In genomic region chr7:19746426-19747201, GRCm38 (mm10) we compare ENCODE assay signal across 10 mouse cellular contexts. TPM values are rescaled to one million over a fixed set of nuclear protein-coding genes. Genes with fewer than 3 reads are reported as not detected.
DNase-seq lines count a peak whose midpoint lies in the region; ATAC-seq and TF ChIP-seq lines count a peak whose summit lies in the region.
"Had no signal": no experiment of that assay in that cellular context is flagged by ENCODE, and none has a peak within 500 bp of the region (broad histone marks: within the 10 kb centered on the region; RNA-seq: fewer than 3 reads in every experiment).

No protein-coding gene starts in this region.

- peaks cover 49% of the 10 kb centered on the region for H3K4me1 ChIP-seq in heart, postnatal 0 days (ENCODE audit: control insufficient read depth, insufficient read depth)
- peaks cover 50% of the 10 kb centered on the region for H3K4me1 ChIP-seq in liver, postnatal 0 days (ENCODE audit: insufficient read depth)

- 0 out of 2 replicates have a peak, but pooled peaks cover 5% of the 10 kb centered on the region for H3K36me3 ChIP-seq in heart, postnatal 0 days (replicated peaks; ENCODE audit: control insufficient read depth, insufficient read depth, low read length)
- peaks cover 3% of the 10 kb centered on the region for H3K36me3 ChIP-seq in liver, postnatal 0 days (replicated peaks; ENCODE audit: insufficient read depth, low read length)

- TF ChIP-seq CTCF in heart, postnatal 0 days (IDR thresholded peaks at IDR 0.05; ENCODE audit: low read depth): no peak
- TF ChIP-seq CTCF in liver, postnatal 0 days (IDR thresholded peaks at IDR 0.05; ENCODE audit: low read depth): no peak

- no peaks in the 10 kb centered on the region for H3K9me3 ChIP-seq in heart, postnatal 0 days (replicated peaks; ENCODE audit: control insufficient read depth, low read length)
- no peaks in the 10 kb centered on the region for H3K9me3 ChIP-seq in liver, postnatal 0 days (ENCODE audit: low read length)

- 28% methylated on average over 6 of the region's 6 CpGs for WGBS in heart, postnatal 0 days
- WGBS in liver, postnatal 0 days (ENCODE audit: insufficient replicate concordance): 46% methylated on average over 6 of the region's 6 CpGs

- peak; percentile 61 for DNase-seq in adrenal gland, adult 2 months
- no peak for DNase-seq in adrenal gland, postnatal 14 days
- DNase-seq in 3T3-L1 (ENCODE audit: low read depth, low spot score): peak; percentile 61
- DNase-seq in heart, postnatal 0 days (ENCODE audit: low spot score): no peak
- peak; percentile 34 for DNase-seq in liver, postnatal 0 days
- DNase-seq in thymus, postnatal 36 days: no peak
- DNase-seq in layer of hippocampus, adult 8-10 months (ENCODE audit: low spot score in 2 of 2): no peak

- H3K4me3 ChIP-seq in heart, postnatal 0 days (ENCODE audit: low read depth, low read length): no peak overlapping the region
- peak overlapping the region; percentile 61; the same call in 1 of the 2 replicates for H3K4me3 ChIP-seq in liver, postnatal 0 days (ENCODE audit: low read depth, low read length)

- H3K27me3 ChIP-seq in heart, postnatal 0 days (ENCODE audit: control insufficient read depth, insufficient read depth, low read length): no peaks in the 10 kb centered on the region
- H3K27me3 ChIP-seq in liver, postnatal 0 days (ENCODE audit: insufficient read depth, low read length): no peaks in the 10 kb centered on the region

- peak overlapping the region; percentile 99 for H3K4me2 ChIP-seq in heart, postnatal 0 days (ENCODE audit: low read depth, low read length)
- peak overlapping the region; percentile 90 for H3K4me2 ChIP-seq in liver, postnatal 0 days (ENCODE audit: low read depth, low read length)

- ATAC-seq in heart, postnatal 0 days (ENCODE audit: insufficient read depth, low read depth): no peak
- ATAC-seq in liver, postnatal 0 days: no peak
- ATAC-seq in cerebellum, adult (ENCODE audit: insufficient number of reproducible peaks, low FRiP score, low TSS enrichment): no peak

- no peak for TF ChIP-seq EP300 in heart, postnatal 0 days (IDR thresholded peaks at IDR 0.05; ENCODE audit: low read depth)
- no peak for TF ChIP-seq EP300 in liver, postnatal 0 days (IDR thresholded peaks at IDR 0.05; ENCODE audit: low read depth)

- no peak overlapping the region for H3K9ac ChIP-seq in heart, postnatal 0 days (replicated peaks; ENCODE audit: low read depth, low read length)
- no peak overlapping the region for H3K9ac ChIP-seq in liver, postnatal 0 days (replicated peaks)

- peak overlapping the region; percentile 91; the same call in 1 of the 2 replicates for H3K27ac ChIP-seq in heart, postnatal 0 days (ENCODE audit: low read depth)
- peak overlapping the region; percentile 72; the same call in 1 of the 2 replicates for H3K27ac ChIP-seq in liver, postnatal 0 days (ENCODE audit: low read depth)
- H3K27ac ChIP-seq: macrophage had no signal

RNA-seq across cellular contexts. Expression of gene Nectin2, which starts 3.7 kb away (rescaled TPM):
- 10 to 100 TPM; 76.9 to 98.1 TPM for total RNA-seq in adrenal gland, adult 2 months (2021)
- 138 and 165 TPM in 2 replicates for polyA plus RNA-seq in adrenal gland, adult 2 months (2012; rRNA removed)
- total RNA-seq in adrenal gland, postnatal 14 days (2021): 90.1 and 94.7 TPM in 2 replicates
- 76.5 and 81.3 TPM in 2 replicates for total RNA-seq in heart, postnatal 0 days (2014; rRNA removed; ENCODE audit: low replicate concordance)
- polyA plus RNA-seq in heart, postnatal 0 days (2015; fragmentation: Nextera tagmentation; extraction: Ambion mirVana): 43.6 and 44.8 TPM in 2 replicates
- 51.0 and 51.3 TPM in 2 replicates for polyA plus RNA-seq in liver, postnatal 0 days (2015; fragmentation: Nextera tagmentation; extraction: Ambion mirVana)
- 1 to 10 TPM; 5.7 to 8.2 (median 7.0) TPM for total RNA-seq in layer of hippocampus, adult 8-10 months (2022)

RNA-seq across cellular contexts. Expression of gene Bcam, which starts 24.2 kb away (rescaled TPM):
- total RNA-seq in adrenal gland, adult 2 months (2021): 10 to 100 TPM; 35.9 to 61.1 TPM
- polyA plus RNA-seq in adrenal gland, adult 2 months (2012; rRNA removed): 103 and 108 TPM in 2 replicates
- 59.8 and 70.8 TPM in 2 replicates for total RNA-seq in adrenal gland, postnatal 14 days (2021)
- 697 and 786 TPM in 2 replicates for total RNA-seq in heart, postnatal 0 days (2014; rRNA removed; ENCODE audit: low replicate concordance)
- polyA plus RNA-seq in heart, postnatal 0 days (2015; fragmentation: Nextera tagmentation; extraction: Ambion mirVana): 293 and 303 TPM in 2 replicates
- polyA plus RNA-seq in liver, postnatal 0 days (2015; fragmentation: Nextera tagmentation; extraction: Ambion mirVana): 8.8 and 9.3 TPM in 2 replicates
- total RNA-seq in layer of hippocampus, adult 8-10 months (2022): 10 to 100 TPM; 11.0 to 15.2 (median 13.2) TPM

RNA-seq across cellular contexts. Expression of gene Tomm40, which starts 31.4 kb away (rescaled TPM):
- total RNA-seq in adrenal gland, adult 2 months (2021): 100 to 1,000 TPM; 115 to 143 TPM
- 164 and 165 TPM in 2 replicates for polyA plus RNA-seq in adrenal gland, adult 2 months (2012; rRNA removed)
- 136 and 145 TPM in 2 replicates for total RNA-seq in adrenal gland, postnatal 14 days (2021)
- 170 and 172 TPM in 2 replicates for total RNA-seq in heart, postnatal 0 days (2014; rRNA removed; ENCODE audit: low replicate concordance)
- 164 and 166 TPM in 2 replicates for polyA plus RNA-seq in heart, postnatal 0 days (2015; fragmentation: Nextera tagmentation; extraction: Ambion mirVana)
- 81.5 and 83.6 TPM in 2 replicates for polyA plus RNA-seq in liver, postnatal 0 days (2015; fragmentation: Nextera tagmentation; extraction: Ambion mirVana)
- total RNA-seq in layer of hippocampus, adult 8-10 months (2022): 100 to 1,000 TPM; 104 to 112 (median 109) TPM

RNA-seq across cellular contexts. Expression of gene Apoe, which starts 47.6 kb away (rescaled TPM):
- 1,000 to 10,000 TPM; 1,105 to 1,118 TPM for total RNA-seq in adrenal gland, adult 2 months (2021)
- polyA plus RNA-seq in adrenal gland, adult 2 months (2012; rRNA removed): 1,670 and 1,938 TPM in 2 replicates
- 972 and 3,675 TPM in 2 replicates for total RNA-seq in adrenal gland, postnatal 14 days (2021)
- total RNA-seq in heart, postnatal 0 days (2014; rRNA removed; ENCODE audit: low replicate concordance): 369 and 373 TPM in 2 replicates
- polyA plus RNA-seq in heart, postnatal 0 days (2015; fragmentation: Nextera tagmentation; extraction: Ambion mirVana): 471 and 552 TPM in 2 replicates
- polyA plus RNA-seq in liver, postnatal 0 days (2015; fragmentation: Nextera tagmentation; extraction: Ambion mirVana): 20,006 and 20,209 TPM in 2 replicates
- total RNA-seq in layer of hippocampus, adult 8-10 months (2022): 1,000 to 10,000 TPM; 1,861 to 4,366 (median 2,827) TPM

RNA-seq across cellular contexts. Expression of gene Cblc, which starts 50.0 kb away (rescaled TPM):
- total RNA-seq in adrenal gland, adult 2 months (2021): not detected
- polyA plus RNA-seq in adrenal gland, adult 2 months (2012; rRNA removed): 0.60 TPM in 1 of 2 replicates, not detected in the other
- 1.4 TPM in 1 of 2 replicates, not detected in the other for total RNA-seq in adrenal gland, postnatal 14 days (2021)
- total RNA-seq in heart, postnatal 0 days (2014; rRNA removed; ENCODE audit: low replicate concordance): 0.35 TPM in 1 of 2 replicates, not detected in the other
- 0.36 and 0.37 TPM in 2 replicates for polyA plus RNA-seq in heart, postnatal 0 days (2015; fragmentation: Nextera tagmentation; extraction: Ambion mirVana)
- polyA plus RNA-seq in liver, postnatal 0 days (2015; fragmentation: Nextera tagmentation; extraction: Ambion mirVana): 9.6 and 10.8 TPM in 2 replicates
- not detected for total RNA-seq in layer of hippocampus, adult 8-10 months (2022)
- total RNA-seq: common myeloid progenitor, adult 5-6 weeks had no signal
- polyA plus RNA-seq: macrophage had no signal

Comparison
In these comparisons a context has a peak if more than half of its experiments do, and no peak if none do; other contexts are left out.
1. DNase-seq: peak in adrenal gland, adult 2 months (single experiment), 3T3-L1 (single experiment) and liver, postnatal 0 days (single experiment); none in adrenal gland, postnatal 14 days (single experiment), heart, postnatal 0 days (single experiment), thymus, postnatal 36 days (0 of 2) and layer of hippocampus, adult 8-10 months (0 of 2).